Mouse (Mus musculus): ENCODE data around the gene Itsn1.

- no peak for TF ChIP-seq CTCF (conservative IDR thresholded peaks at IDR 0.05; ENCODE audit: low read length)
- TF ChIP-seq NANOG (IDR thresholded peaks at IDR 0.05; ENCODE audit: borderline replicate concordance, low read length), result no peak
Measured at GRCm38 (mm10) chr16:91804831-91805230, 75.8 kb downstream of the Itsn1 start.

All from E14TG2a.4 (cell line).